In genomic region chr11:32671480-32671879, GRCm38 (mm10) we compare ENCODE assay signal across 22 mouse cellular contexts. TPM values are rescaled to one million over a fixed set of nuclear protein-coding genes. Genes with fewer than 3 reads are reported as not detected.
DNase-seq lines count a peak whose midpoint lies in the region; ATAC-seq and TF ChIP-seq lines count a peak whose summit lies in the region.
"Had no signal": no experiment of that assay in that cellular context is flagged by ENCODE, and none has a peak within 500 bp of the region (broad histone marks: within the 10 kb centered on the region; RNA-seq: fewer than 3 reads in every experiment).

No protein-coding gene starts in this region.

- peaks cover 5% of the 10 kb centered on the region for H3K4me1 ChIP-seq in thymus, adult 2 months (replicated peaks; ENCODE audit: control insufficient read depth, insufficient read depth, low read length)

- peak overlapping the region; percentile 27; the same call in 1 of the 2 replicates for H3K4me3 ChIP-seq in thymus, adult 2 months (ENCODE audit: control insufficient read depth, insufficient read depth, low read length)
- H3K4me3 ChIP-seq: embryonic facial prominence, embryonic 15.5 days; heart, embryonic 10.5 days; liver, embryonic 13.5 days; midbrain, embryonic 10.5 days; neural tube, embryonic 15.5 days had no signal

- H3K27me3 ChIP-seq in thymus, adult 2 months (ENCODE audit: control insufficient read depth, insufficient read depth, low read length) = no peaks in the 10 kb centered on the region
- H3K27me3 ChIP-seq in splenic B cell, adult 2 months (ENCODE audit: control insufficient read depth, insufficient read depth, low read length, poor library complexity, severe bottlenecking) = no peaks in the 10 kb centered on the region
- H3K27me3 ChIP-seq: embryonic facial prominence, embryonic 15.5 days; liver, embryonic 13.5 days; neural tube, embryonic 15.5 days had no signal

- no peak for TF ChIP-seq POLR2A in thymus, adult 2 months (IDR thresholded peaks at IDR 0.05; ENCODE audit: control insufficient read depth, extremely low read depth, insufficient read depth, low read length, poor library complexity)

- DNase-seq in thymus, adult 2 months = no peak
- no peak for DNase-seq in thymus, postnatal 10 days (ENCODE audit: low spot score in 2 of 2)
- peak; percentile 19 for DNase-seq in splenic B cell, adult 2 months (ENCODE audit: low read depth, low spot score)
- DNase-seq in frontal cortex, postnatal 36 days (ENCODE audit: low spot score in 2 of 2) = no peak
- no peak for DNase-seq in T-cell, adult 2 months (ENCODE audit: low spot score)
- no peak for DNase-seq in right cerebral cortex, postnatal 4 days
- DNase-seq: adrenal gland, postnatal 14 days; cerebellum, adult 8-10 months; gastrocnemius, postnatal 25 days; heart, postnatal 10 days; kidney, adult 2 months; layer of hippocampus, postnatal 36 days; liver, embryonic 13.5 days; lung, postnatal 10 days; thymus, adult 18-20 months had no signal

- no peak overlapping the region for H3K27ac ChIP-seq in thymus, adult 2 months (ENCODE audit: control insufficient read depth, insufficient read depth, low read length)
- H3K27ac ChIP-seq: embryonic facial prominence, embryonic 15.5 days; heart, embryonic 10.5 days; liver, embryonic 13.5 days; midbrain, embryonic 10.5 days; neural tube, embryonic 15.5 days had no signal

- WGBS in thymus, adult 2 months = 20% methylated on average over 4 of the region's 4 CpGs

- ATAC-seq in granulocyte monocyte progenitor cell, adult 5-6 weeks (replicated peaks; ENCODE audit: poor library complexity, severe bottlenecking) = peak; percentile 89
- peak; percentile 81 for ATAC-seq in megakaryocyte, adult 5-6 weeks (ENCODE audit: poor library complexity, severe bottlenecking)
- ATAC-seq: hindbrain, embryonic 16.5 days had no signal

- TF ChIP-seq CTCF in thymus, adult 2 months (IDR thresholded peaks at IDR 0.05; ENCODE audit: borderline replicate concordance, control insufficient read depth, extremely low read depth, insufficient read depth, low read length, poor library complexity) = no peak

- no peaks in the 10 kb centered on the region for H3K36me3 ChIP-seq in thymus, adult 2 months (ENCODE audit: control insufficient read depth, insufficient read depth, low read length)
- no peaks in the 10 kb centered on the region for H3K36me3 ChIP-seq in splenic B cell, adult 2 months (ENCODE audit: control insufficient read depth, insufficient read depth, low read length, poor library complexity, severe bottlenecking)
- H3K36me3 ChIP-seq: embryonic facial prominence, embryonic 15.5 days; heart, embryonic 10.5 days; liver, embryonic 13.5 days; midbrain, embryonic 10.5 days; neural tube, embryonic 15.5 days had no signal

RNA-seq across cellular contexts. Expression of gene Fbxw11, which starts 29.0 kb away (rescaled TPM):
- polyA plus RNA-seq in thymus, adult 2 months (2012; rRNA removed) = 55.6 and 61.7 TPM in 2 replicates
- 35.4 and 46.8 TPM in 2 replicates for total RNA-seq in granulocyte monocyte progenitor cell, adult 5-6 weeks (2014; fragmentation: Nextera tagmentation)
- 60.4 and 62.0 TPM in 2 replicates for total RNA-seq in granulocyte monocyte progenitor cell, adult 5-6 weeks (2017)
- 30.0 and 30.4 TPM in 2 replicates for total RNA-seq in megakaryocyte, adult 5-6 weeks (2015)
- 47.0 and 52.8 TPM in 2 replicates for total RNA-seq in megakaryocyte, adult 5-6 weeks (2017)
